Mouse (Mus musculus): ENCODE measurements around the gene Snx25. TPM values are rescaled to one million over a fixed set of nuclear protein-coding genes. Genes with fewer than 3 reads are reported as not detected.
A peak's percentile ranks its signal among the peaks of the same experiment; 100 is the strongest.

The Snx25 gene
- polyA plus RNA-seq, 2 experiments from 2014 or later, result 6.0 to 7.5 TPM

GRCm38 (mm10) chr8:46007050-46007672 lies 144.8 kb downstream of the Snx25 start:
- ATAC-seq, result no peak

- no peak for ATAC-seq
These were observed 146.4 kb downstream of the Snx25 start, which contains the start of gene Ankrd37 for GRCm38 (mm10) chr8:46005596-46005995. Gene Ankrd37, minus strand, starts transcription at chr8:46005707.

- ATAC-seq, result peak; percentile 95
These were observed 151.9 kb downstream of the Snx25 start for GRCm38 (mm10) chr8:45999784-46000705.

- no peak for ATAC-seq
These were observed 152.7 kb downstream of the Snx25 start, which contains the start of gene Lrp2bp for GRCm38 (mm10) chr8:45999138-45999783. Gene Lrp2bp, plus strand, starts transcription at chr8:45999303.

- no peak for ATAC-seq
These were observed 153.7 kb downstream of the Snx25 start for GRCm38 (mm10) chr8:45998228-45998627.

GRCm38 (mm10) chr8:45995576-45995975 lies 156.4 kb downstream of the Snx25 start:
- no peak for ATAC-seq

- ATAC-seq, result peak; percentile 63
These were observed 157.8 kb downstream of the Snx25 start for GRCm38 (mm10) chr8:45994111-45994510.

- ATAC-seq, result no peak
These were observed 161.2 kb downstream of the Snx25 start for GRCm38 (mm10) chr8:45990631-45991310.

GRCm38 (mm10) chr8:45988189-45988588 lies 163.8 kb downstream of the Snx25 start:
- ATAC-seq, result no peak

GRCm38 (mm10) chr8:45986665-45987064 lies 165.3 kb downstream of the Snx25 start:
- ATAC-seq, result no peak

Other genes starting within 250 kb of the Snx25 start
- gene Ccdc110, start 217.5 kb downstream of the Snx25 start, polyA plus RNA-seq (2017; shearing (Covaris generic)), result not detected
- 1 to 10 TPM; 1.9 to 3.2 TPM for gene 1700029J07Rik, start 176.9 kb downstream of the Snx25 start, polyA plus RNA-seq (2017; shearing (Covaris generic))
- 10 to 100 TPM; 72.1 to 78.7 TPM for gene Ufsp2, start 176.6 kb downstream of the Snx25 start, polyA plus RNA-seq (2017; shearing (Covaris generic))
- 1 to 10 TPM in 1 of 2 experiments, under 1 TPM in 1; 0.22 to 1.4 TPM for gene Lrp2bp, start 152.9 kb downstream of the Snx25 start, polyA plus RNA-seq (2017; shearing (Covaris generic))
- 10 to 100 TPM; 13.0 to 15.2 TPM for gene Ankrd37, start 146.5 kb downstream of the Snx25 start, polyA plus RNA-seq (2017; shearing (Covaris generic))
- gene Cfap97, start 388 bp downstream of the Snx25 start, polyA plus RNA-seq (2017; shearing (Covaris generic)), result 10 to 100 TPM; 28.6 to 35.0 TPM
- gene Slc25a4, start 59.1 kb upstream of the Snx25 start, polyA plus RNA-seq (2017; shearing (Covaris generic)), result 100 to 1,000 TPM; 140 to 213 TPM
- not detected for gene Helt, start 142.5 kb upstream of the Snx25 start, polyA plus RNA-seq (2017; shearing (Covaris generic))

All from CD4-positive, CD25-positive, alpha-beta regulatory T cell, adult 4 months (primary cell).